Mouse (Mus musculus): ENCODE measurements at regions not wholly inside any gene's neighbourhood (a gene's known extent, or its start where the extent isn't known, plus 50 kb on each side); places are given as distances from the start of the nearest gene placed in this dataset.

DNA sequence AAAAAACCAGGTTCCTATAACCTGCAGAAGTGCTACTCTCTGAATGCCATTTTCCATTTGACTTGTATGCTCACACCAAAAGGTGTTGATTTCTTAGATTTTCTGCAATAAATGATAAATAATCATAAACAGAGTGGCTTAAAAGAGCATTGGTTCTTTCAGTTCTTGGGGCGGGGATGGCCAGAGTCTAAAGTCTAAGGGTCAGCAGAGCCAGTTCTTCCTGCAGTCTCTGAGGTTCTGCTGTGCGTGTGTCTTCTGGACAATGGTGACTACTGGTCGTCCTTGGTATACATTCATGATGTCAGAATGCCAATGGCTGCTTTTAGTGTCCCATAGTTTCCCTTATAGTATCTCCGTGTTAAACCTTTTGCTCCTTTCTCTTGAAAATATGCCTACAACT is 66.3 kb downstream of the Ccdc71l start:
- no peak for TF ChIP-seq EP300 (IDR thresholded peaks at IDR 0.05)
- no peak for TF ChIP-seq CTCF (IDR thresholded peaks at IDR 0.05)
